Mouse (Mus musculus) gonadal fat pad, adult 2 months (tissue): ENCODE measurements around the gene Nol6. TPM values are rescaled to one million over a fixed set of nuclear protein-coding genes. Genes with fewer than 3 reads are reported as not detected.

Experiments used
- DNase-seq: peaks from one replicate; pipeline ENCODE4 v3.0.0-alpha.2; 2012; ENCODE audit warnings: low read depth
- polyA plus RNA-seq: library from polyadenylated mRNA; depleted of rRNA; stranded (reverse); fragments of >200 nt; gene quantifications from 2 replicates; pipeline ENCODE4 v1.2.3, GENCODE M21; 2012; rRNA removed

The Nol6 gene
- 49.2 and 51.0 TPM in 2 replicates for polyA plus RNA-seq

DNA sequence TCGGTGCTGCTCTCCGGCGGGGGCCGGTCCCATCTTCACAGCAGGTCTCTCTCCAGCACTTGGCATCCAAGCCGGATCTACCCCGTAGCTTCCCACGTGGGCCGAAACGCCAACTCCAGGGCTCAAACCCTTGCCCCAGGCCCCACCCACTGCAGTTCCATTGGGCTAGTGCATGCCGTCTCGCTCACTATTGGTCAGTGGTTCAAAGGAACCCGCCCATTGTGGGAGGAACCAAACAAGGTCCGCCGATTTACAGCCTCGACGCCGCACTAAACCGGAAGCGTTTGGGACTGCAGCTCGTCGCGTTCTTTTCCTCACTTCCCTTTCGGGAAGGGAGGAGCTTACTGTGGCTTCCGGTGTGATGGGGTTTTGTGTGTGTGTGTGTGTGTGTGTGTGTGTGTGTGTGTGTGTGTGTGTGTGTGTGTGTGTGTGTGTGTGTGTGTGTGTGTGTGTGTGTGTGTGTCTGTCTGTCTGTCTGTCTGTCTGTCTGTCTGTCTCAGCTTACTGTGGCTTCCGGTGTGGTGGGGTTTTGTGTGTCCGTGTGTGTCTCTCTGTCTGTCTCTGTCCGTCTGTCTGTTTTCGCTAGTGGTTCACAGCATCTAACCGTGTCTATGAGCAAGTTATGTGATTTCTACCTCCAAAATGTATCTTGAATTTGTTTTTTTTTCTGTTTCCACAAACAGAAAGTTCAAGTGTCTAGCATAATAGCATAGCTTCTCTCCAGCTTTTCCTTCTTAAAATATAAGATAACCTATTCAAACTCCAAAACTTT is at the start of gene Nol6:
Nol6 (minus strand) TSS at position 276 of the 772 bp plus-strand sequence.
- DNase-seq: peak; percentile 98

DNA sequence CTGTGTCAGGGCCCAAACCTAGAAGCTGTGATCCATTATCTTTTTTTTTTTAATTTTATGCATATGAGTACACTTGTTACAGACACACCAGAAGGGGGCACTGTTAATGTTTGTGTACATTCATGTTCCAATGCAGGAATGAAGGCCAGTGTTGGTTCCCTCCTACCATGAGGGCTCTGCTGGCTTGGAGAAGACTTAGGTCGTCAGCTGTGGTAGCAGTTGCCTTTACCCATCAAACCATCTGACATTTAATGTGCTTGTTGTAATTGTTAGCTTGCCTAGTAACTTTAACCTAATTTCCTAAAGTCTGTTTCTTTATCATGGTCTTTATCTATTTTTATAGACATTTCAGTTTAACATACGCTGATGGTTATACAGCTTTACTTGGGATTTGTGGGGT is 46.7 kb upstream of the Nol6 start:
- no peak for DNase-seq

DNA sequence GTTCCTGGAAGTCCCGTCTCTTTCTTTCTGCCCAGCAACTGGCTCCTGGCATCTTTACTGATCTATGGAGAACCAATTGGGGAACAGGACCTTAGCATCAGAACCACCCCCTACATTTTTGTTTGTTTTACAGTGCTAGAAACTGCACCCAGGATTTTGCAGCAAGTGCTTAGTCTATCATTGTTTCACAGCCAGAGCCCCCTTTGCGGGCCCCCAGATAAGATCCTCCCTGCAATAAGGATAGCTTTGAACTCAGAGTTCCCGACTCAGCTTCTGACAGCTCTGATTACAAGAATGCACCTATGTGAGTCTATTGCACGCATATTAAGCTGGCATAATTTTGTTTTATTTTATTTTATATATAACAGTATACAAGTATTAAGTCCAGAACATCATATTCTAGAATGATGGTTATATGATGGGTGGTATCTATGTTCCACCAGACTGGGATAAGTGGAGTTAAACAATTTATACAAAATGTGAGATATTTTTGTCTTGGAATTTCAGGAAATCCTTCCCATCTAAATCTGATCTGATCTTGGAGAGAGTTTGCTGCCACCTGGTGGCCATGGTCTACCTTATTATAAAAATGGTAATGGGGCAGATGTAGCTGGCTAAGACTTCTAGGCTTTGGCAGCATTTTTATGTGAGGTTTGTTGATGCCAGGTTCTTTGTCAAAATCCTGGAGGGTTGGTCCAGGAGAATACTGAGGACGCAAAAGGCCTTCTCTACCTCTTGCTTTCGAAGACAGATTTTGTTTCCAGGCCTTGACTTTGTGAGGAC is 41.6 kb upstream of the Nol6 start:
- DNase-seq: no peak

DNA sequence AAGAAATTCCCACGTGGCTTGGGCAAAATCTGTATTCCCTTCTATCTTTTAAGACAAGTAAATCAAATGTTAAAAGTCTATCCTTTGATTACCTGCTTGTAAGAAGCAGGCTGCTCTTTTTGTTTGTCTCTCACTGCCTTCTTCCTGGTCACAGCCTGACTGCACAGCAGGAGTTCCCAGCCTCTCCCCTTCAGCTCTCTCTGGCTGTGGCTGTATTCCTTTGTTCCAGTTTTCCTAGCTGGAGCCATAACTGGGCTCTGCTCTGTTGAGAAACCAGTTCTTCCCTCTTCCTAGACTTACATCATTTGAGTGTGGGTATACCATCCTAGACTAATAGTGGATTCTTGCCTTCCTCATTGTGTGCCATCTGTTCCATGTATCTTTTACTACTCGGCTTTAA is 40.7 kb upstream of the Nol6 start:
- no peak for DNase-seq

DNA sequence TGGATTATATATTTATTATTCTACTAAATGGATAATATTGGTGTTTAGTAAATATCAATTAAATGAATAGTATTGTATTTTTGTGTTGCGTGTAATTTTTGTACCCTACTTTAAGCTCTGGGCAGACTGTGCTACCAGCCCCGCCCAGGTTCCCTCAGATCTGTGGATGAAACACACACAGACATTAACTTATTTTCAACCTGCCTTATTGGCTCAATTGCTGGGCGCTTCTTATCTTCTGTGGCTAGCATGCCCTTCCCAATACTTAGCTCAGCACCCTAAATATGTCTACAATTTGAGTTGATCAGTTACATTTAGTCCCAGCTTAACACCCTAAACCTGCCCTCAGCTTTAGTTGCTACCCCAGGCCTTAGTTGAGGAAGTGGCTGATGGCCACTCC is 37.0 kb upstream of the Nol6 start:
- no peak for DNase-seq

DNA sequence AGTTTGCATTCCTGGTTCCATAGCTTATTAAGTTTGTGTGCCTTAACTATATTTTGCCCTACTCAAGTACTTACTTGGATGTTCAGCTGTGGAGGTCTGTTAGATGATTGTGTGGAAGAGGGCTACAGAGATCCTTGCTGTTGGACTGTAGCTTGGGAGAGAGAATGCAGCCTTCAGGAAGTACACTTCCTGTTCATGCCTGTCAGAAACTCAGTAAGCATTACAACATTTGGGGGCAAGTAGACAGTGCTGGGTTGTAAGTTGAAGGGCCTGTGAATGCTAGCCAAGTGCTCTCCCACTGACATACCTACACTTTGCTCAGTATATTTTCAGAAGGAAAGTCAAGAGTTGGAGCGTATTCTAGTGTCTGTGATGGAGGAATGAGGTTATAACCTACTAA is 34.0 kb upstream of the Nol6 start:
- no peak for DNase-seq

DNA sequence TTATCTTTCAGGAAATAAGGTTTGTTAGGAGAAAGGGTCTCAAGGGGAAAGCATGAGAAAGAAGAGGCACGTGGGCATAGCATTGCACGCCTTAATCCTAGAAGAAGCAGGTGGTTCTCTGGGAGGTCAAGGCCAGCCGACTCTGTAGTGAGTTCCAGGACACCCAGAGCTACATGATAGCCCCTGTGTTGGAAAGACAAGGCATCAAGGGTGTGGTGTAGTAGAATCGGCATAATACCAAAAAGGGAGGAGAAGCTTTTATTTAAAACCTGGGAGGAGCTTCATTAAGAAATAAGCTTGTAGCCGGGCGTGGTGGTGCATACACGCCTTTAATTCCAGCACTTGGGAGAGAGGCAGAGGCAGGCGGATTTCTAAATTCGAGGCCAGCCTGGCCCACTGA is 32.7 kb upstream of the Nol6 start:
- DNase-seq: no peak

DNA sequence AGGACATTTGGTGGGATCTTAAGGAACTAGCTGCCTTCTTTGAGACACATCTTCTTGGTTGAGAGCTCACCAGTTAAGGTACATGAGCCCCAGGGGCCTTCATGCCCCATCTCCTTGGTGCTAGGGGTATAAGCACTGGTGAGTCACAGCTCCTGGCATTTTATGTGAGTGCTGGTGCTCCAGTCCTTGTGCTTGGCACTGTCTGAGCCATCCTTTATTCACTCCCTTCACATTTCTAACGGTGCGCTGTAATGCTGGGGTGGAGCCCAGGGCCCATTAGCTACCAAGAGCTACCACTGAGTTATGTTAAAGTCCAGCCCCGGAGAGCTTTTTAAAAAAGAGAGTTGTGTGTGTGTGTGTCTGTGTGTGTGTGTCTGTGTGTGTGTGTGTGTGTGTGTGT is 28.9 kb upstream of the Nol6 start:
- no peak for DNase-seq

DNA sequence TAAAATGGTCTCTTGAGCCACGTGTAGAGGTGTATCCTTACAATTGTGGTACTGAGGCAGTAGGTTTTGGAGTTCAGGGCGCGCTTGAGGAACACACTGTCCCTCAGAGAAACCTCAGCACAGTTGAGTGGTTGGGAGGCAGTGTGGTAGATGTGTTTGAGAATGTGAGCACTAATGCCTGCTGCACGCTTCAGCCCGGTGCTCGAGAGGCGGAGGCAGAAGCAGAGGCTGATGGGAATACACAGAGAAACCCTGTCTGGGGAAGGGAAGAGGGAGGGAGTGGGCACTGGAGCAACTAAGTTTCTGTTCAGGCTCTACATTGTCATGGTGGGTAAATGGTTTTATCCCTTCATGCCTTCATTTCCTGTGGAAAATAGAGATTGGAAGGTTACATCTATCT is 26.9 kb upstream of the Nol6 start:
- no peak for DNase-seq

DNA sequence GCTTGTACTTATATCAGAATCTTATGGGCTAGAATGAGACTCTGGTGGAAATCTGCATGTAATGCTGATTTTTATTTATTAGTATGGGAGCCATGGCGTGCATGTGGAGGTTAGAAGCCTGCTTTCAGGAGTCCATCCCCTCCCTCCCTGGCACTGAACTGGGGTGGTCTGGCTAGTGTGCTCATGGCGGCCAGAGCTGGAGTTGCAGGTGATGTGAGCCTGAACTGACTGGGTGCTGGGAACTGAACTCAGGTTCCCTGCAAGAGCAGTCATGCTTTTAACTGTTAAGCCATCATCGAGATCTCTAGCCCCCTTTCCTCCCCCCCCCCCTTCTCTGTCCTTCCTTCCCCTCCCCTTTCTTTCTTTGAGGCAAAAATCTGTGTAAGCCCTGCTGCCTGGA is 25.6 kb upstream of the Nol6 start:
- DNase-seq: no peak

DNA sequence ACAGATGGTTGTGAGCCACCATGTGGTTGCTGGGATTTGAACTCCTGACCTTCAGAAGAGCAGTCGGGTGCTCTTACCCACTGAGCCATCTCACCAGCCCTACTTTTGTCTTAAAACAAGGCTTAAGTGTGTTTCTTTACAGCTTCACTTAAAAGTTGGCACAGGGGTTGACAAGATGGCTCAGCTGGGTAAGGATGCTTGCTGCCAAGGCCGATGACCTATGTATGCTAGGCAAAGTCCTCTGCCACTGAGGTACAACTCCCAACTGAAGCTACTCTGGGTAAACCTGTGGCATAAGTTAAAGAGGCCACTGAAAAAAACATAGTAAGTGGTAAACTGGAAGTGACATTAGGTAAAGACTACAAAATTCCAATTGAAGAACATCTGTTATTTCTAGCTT is 18.3 kb upstream of the Nol6 start:
- no peak for DNase-seq

DNA sequence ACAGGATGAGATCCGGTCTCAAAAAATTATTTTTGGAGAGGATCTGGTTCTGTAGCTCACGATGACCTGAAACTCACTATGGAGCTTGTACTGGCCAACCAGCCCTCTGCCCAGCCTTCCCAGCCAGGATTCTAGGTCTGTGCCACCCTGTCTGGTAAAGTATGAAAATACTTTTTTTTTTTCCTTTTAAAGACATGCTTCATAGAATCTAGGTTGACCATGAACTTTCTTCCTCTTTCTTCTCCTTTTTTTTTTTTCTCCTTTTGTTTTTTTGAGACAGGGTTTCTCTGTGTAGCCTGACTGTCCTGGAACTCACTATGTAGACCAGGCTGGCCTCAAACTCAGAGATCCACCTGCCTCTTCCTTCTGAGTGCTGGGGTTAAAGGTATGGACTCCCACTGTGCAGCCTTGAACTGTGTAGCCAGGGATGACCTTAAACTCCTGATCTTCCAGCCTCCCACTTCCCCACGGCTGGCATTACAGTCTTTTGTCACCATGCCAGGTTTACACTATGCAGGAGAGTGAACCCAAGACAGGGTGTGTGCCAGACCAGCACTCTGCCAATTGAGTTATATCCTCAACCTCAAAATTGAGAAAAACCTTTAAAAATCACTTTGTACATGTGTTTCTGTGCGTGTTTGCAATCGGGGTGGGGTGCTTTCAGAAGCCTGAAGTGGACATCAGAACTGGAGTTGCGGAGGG is 16.1 kb upstream of the Nol6 start:
- no peak for DNase-seq

DNA sequence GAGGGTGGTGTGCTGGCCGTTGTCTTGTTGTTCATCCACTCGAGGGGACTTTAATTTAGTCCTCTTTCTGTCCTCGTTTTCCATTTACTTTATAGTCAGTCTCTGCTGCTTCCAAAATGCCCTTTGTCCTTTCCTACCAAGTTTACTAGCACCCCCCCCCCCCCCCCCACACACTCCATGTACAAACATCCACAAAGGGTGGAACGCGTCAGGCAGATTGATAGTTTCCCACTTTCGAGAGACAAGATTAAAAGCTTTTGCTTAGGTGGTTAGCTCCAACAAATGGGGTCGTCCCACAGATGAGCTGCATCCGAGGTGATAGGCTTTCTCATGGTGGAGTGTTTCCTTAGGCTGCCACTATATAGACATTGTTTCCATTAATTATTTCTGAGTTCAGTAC is 12.6 kb upstream of the Nol6 start:
- DNase-seq: no peak

DNA sequence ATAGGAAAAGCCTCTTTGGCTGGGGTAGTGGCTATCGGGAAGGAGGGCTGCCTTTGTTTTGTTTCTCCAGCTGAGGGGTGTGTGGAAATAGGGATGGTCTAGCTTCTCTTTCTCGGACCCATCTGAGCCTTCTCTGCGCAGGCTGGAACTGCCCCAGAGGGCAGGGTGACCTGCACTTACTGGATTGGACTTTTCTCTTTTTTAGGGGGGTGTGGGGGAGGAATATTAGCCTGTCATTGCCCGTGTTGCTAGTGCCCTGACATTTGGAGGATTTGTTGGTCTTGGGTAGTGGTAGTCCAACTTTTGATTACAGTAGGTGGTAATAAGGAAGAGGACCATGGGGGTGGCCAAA is 12.2 kb upstream of the Nol6 start:
- DNase-seq: no peak

DNA sequence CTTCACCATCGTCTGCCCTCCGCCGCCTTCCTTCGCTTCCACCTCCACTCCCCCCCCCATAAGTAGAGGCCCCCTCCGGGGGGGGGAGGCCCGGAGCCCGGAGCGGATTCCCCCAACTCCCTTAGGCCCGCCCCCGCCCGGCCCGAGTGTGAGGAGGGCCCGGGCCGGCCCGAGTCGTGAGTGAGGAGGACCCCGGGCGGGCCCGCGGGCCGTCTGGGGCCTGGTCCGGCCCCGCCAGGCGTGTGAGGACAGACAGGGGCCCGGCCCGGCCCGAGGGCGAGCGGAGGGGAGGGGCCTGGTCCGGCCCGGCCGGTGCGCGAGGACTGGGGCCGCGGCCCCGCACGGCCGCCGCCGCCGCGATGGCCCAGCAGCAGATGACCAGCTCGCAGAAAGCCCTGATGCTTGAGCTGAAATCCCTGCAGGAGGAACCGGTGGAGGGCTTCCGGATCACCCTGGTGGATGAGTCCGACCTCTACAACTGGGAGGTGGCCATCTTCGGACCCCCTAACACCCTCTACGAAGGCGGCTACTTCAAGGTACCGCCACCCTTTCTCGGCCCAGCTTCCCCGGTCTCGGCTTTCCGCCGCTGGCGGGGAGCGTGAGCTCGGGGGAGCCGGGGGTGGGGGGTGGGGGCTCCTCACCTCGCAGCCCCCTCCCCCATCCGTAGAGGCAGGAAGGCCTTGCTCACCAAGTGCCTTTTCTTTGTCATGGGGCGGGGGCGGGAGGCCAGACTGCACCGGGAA is 11.6 kb upstream of the Nol6 start, which contains the start of gene Ube2r2:
Ube2r2 (plus strand) TSS at position 33 of the 743 bp plus-strand sequence.
- DNase-seq: no peak

DNA sequence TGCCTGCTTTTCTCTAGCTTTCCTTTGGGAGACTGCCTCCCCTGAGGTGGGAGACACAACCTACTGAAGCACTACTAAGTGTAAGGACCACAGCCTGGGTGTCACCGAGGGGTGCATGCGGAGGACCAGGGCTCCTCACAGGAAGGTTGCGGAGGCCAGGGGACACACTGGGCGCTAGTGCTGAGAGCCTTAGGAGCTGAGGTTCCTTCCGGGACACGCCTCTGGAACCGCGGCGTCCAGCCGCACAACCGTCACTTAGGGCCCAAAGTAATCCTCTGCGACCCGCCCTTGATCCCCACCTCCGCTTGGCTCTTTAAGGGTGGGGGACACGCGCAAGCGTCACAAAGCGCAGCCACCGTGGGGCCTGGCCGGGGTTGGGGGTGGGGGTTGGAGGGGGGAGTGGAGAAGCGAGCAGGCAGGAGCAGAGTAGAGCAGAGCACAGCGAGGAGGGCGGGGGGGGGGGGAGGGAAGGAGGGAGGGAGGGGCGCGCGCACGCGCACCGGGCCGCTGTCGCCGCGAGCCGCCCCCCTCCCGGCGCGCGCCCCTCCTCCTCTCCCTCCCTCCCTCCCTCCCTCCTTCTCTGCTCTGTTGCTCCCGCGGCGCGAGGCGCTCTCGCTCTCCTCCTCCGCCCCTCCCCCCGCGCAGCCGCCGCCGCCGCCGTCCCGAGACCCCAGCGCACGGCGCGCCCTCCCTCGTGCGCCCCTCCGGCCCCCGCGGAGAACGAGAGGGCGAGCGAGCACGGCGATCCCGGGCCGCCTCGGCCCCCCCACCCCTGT is 10.9 kb upstream of the Nol6 start:
- DNase-seq: no peak

DNA sequence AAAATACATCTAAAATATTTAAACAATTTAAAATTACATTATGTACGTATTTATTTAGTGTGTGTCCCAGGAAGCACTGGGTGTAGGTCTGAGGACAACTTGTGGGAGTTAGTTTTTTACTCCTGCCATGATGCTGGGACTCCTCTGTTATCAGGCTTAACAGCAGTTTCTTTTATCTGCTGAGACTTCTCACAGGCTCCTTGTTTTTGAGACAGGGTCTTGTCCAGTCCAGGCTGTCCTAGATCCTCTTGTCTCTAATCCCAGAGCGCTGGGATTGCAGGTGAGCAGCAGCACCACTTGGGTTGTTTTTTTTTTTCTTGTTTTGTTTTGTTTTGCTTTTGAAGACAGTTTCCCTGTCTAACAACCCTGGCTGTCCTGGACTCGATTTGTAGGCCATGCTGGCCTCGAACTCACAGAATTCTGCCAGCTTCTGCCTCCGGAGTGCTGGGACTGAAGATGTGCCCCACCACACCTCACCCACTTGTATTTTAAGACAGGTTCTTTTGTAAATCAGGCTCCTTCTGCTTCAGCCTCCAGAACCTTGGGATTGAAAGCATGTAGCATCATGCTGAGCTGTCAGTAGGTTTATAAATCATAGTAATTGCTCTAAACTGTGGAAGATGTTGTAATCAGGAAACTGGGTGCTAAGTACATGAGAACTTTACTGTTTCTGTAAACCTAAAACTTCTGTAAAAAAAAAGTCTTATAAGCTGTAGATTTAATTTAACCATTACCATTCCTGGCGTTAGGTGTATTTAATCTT is 9.5 kb upstream of the Nol6 start:
- peak; percentile 81 for DNase-seq

DNA sequence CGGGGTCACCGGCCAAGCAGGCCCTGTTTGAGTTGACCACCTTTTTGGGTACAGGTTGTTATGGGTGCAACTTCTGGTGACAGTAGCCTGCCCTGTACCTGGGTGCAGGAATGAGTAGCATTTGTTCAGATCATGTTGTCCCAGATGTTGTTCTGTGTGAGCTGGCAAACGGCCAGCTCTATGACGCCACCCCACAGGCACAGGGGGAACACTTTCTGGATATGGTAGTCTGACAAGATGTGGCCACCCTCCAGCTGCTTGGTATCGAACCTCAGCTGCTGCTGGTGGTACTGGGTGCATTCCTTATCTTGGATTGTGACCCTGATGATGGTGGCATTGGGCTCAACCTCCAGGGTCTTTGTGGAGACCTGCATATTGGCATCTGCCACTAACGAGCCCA is 8.2 kb upstream of the Nol6 start:
- DNase-seq: no peak

DNA sequence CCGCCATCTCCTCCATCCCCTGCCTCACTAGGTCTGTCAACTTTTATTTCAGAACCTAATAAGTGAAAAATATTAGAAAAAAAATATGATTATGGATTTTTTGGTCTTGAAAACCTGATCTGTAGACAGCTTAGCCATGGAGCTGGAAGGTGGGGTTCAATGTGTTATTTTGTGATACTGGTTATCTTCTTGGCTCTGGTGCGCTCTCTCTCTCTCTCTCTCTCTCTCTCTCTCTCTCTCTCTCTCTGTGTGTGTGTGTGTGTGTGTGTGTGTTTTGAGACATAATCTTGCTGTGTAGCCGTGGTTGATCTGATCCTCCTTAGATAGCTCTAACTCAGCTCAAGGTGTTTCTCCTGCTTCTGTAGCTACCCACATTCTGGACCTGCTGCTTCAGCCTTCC is 5.6 kb upstream of the Nol6 start:
- DNase-seq: no peak

DNA sequence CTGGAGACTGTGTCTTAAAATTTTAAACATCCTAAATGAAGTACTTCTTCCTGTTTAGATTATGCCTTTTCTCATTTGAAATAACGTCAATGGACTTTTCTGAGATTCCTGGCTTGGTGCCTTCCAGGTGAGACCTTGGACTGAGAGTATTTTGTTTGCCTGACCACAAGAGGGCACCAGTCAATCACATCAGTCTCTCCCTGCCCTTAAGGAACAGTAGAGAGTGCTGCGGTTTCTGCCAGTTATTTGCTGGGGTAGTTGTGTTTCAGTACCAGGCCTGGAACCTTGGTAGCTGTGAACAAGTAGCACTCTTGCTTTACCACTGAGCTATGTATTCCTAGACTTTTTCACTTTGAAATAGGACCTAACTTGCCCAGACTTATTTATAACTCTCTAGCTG is 5.2 kb upstream of the Nol6 start:
- DNase-seq: no peak
